Mouse (Mus musculus): ENCODE measurements at regions not wholly inside any gene's neighbourhood (a gene's known extent, or its start where the extent isn't known, plus 50 kb on each side); places are given as distances from the start of the nearest gene placed in this dataset.

DNA sequence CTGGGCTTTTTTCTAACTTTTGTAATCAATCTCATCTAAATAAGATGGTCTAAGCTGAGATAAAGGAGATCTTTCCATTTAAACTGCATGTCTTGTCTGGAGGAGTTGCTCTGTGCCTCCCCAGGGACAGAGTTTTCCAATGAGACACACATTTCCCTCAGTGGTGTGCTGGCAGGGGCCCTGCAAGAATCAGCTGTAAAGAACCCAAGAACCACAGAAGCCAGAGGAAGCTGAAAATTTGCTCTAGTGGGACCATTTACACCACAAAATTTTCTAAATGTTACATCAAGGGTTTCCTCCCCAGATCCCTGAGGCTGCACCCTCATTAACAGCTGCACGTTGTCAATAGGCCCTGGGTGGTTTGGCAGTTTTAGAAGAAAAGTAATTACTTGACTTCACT, 301.0 kb upstream of the Ttc14 start:
- no peak for DNase-seq (ENCODE audit: low read depth, low spot score)

DNA sequence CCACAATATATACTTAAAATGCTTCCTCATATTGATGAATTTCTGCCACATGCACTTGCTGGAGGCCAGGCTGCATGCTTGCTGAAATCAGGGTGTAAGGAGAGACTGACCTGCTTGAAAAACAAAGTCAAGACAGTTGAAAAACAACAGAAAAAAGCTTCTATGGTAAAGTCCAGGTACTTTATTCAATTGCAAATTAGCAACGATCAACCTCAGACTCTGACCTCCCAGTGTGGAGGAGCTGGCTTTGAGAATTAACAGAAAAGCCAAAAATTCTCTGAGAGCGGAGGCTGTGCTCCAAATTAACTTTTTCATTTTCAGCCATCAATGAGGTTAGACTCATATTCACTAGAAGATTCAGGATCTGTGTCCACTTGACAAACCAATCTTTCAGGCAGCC, 291.4 kb upstream of the Ttc14 start:
- DNase-seq (ENCODE audit: low read depth, low spot score), result no peak

GRCm38 (mm10) chr3:33544161-33544560, 255.5 kb upstream of the Ttc14 start:
- DNase-seq (ENCODE audit: low read depth, low spot score), result no peak

DNA sequence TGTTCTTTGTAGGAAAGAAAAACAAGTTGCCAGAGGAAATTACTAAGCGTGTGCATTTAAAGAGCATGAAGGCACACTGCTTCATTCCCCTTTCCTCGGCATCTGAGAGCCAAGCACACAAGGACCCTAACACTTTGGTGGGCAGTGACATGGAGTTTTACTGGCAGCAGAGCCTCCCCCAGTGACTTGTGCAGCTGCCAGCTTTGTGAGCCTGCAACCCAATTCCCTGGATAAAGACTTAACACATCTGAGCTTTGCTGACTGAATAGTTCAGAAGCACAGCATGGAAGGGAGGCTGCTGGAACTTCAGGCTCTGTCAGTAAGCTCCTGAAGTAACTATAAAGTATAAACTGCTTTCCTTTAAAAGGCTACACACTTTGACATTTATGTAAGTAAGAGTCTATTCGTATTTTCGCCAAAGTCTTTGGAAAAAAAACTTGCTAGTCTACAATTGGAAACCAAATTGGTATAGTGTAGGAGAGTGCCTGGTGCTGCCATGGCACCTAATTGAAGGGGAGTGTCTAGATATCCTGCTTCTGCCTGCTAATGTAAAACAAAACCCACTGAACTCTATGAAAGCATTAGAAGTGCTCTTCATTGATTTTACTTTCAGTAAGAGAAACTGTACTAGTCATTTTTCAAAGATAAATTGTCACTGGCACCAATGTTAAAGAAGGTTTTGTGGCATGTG, 236.8 kb upstream of the Ttc14 start:
- peak; percentile 33 for DNase-seq (ENCODE audit: low read depth, low spot score)

DNA sequence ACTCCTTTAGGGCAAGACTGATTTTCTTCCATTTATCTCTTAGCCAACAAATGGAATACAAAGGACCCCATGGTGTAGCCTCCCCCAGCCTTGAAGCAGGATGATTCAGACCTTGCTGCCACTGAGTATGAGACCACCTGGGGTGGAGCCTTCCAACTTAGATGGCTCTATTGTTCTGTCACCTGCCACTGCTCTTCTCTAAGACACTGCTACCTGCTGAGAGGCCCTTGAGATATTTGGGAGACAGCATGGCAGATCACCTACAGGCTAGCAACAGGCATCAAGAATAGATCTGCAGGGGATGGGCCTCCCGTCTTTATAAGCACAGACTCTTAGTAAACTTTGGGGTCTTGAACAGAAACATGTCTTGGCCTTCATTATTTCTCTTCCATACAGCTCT, 219.0 kb upstream of the Ttc14 start:
- no peak for DNase-seq (ENCODE audit: low read depth, low spot score)

DNA sequence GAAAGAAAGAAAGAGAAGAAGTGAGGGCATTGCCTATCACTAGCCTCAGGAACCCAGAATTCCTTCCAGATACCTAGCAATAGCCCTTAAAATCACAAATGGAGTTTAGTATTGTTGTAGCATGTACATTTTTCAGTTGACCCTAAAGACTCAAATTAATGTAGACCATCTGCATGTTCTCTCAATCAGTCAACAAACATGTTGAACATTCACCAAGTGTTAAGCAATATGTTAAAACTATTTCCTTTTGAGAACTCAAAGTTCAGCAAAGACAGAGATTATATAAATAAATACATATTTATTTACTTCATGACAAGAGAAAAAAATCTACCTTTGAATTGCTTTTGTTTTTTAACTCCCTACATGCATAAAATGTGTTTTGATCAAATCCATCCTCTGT, 185.4 kb upstream of the Ttc14 start:
- no peak for DNase-seq (ENCODE audit: low read depth, low spot score)

- no peak for DNase-seq (ENCODE audit: low read depth, low spot score)
Observed at GRCm38 (mm10) chr3:33616871-33617270, 182.8 kb upstream of the Ttc14 start.

- no peak for DNase-seq (ENCODE audit: low read depth, low spot score)
Observed at GRCm38 (mm10) chr3:33632928-33633514, 166.6 kb upstream of the Ttc14 start.

- peak; percentile 65 for DNase-seq (ENCODE audit: low read depth, low spot score)
Observed at GRCm38 (mm10) chr3:33658597-33658996, 141.0 kb upstream of the Ttc14 start.

All from telencephalon, adult 2 months (tissue).